Mouse (Mus musculus): ENCODE data around the gene Deup1.
"Not testable (repeated sequence)": the region's sequence is repeated elsewhere in the genome, so short reads cannot be mapped to it uniquely, and the experiment has no call there.

Gene Deup1

GRCm38 (mm10) chr9:15587157-15587854, 40.4 kb downstream of the Deup1 start:
- peak in 1 of 2 experiments; percentile 3 for DNase-seq (ENCODE audit: low spot score in 2 of 2)

DNA sequence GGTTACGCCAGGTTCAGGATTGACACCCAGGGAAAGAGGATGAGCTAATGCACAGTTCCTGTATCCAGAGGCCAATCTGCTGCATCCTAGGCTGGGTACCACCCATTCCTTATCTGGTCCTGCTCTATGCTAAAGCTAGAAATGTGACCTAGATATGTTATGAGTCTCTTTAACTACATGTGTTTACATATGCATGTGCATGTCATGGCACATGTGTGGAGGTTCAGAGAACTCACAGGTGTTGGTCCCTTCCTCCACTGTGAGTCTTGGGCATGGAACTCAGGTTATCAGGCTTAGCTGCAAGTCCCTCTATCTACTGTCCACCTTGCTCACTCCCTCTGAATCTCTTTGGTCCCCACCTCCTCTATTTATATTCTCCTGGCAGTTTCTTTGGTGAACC, 41.8 kb downstream of the Deup1 start:
- no peak for DNase-seq (ENCODE audit: low spot score in 2 of 2)

DNA sequence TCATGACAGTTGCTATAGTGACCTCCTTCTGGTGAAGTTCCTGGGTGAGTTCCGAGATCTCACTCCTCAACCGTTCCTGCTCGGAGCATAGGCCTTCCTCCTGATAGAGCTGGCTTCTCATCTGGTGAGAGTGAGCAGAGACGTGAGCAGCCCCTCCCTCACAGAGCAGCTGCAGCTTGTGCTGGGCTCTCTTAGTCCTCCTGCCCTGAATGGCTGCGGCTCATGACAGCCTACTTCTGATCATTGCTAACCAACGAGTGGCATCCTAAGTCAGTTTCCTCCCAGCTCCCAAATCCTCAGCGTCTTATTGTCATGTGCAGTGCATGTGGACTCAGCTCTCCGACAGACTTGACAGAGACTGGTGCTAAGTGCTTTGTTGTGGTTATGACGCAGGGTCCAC, 43.5 kb downstream of the Deup1 start:
- DNase-seq (ENCODE audit: low spot score in 2 of 2) = no peak

- DNase-seq (ENCODE audit: low spot score in 2 of 2) = no peak
These were observed 45.7 kb downstream of the Deup1 start for GRCm38 (mm10) chr9:15582026-15582425.

DNA sequence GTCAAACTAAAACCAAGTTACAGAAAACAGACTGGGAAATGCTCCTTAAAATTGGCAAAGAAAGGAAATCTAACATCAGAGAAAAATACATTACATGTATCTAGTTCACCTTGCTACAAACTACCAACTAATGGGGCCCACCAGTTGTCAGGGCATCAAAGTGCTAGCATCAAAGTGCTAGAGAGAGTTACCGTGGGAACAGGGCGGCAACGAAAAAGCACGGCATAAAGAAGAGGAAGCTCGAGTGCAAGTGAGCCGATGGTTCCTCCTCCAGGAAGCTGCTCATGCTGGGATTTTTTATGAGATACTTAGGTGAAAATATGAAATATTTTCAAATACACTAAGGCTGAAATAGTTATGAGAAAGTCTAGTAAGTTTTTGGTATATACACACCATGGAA, 47.6 kb downstream of the Deup1 start:
- no peak for DNase-seq (ENCODE audit: low spot score in 2 of 2)

GRCm38 (mm10) chr9:15578946-15579345, 48.8 kb downstream of the Deup1 start:
- no peak for DNase-seq (ENCODE audit: low spot score in 2 of 2)

- DNase-seq (ENCODE audit: low spot score in 2 of 2) = no peak
These were observed 49.3 kb downstream of the Deup1 start for GRCm38 (mm10) chr9:15578427-15578826.

DNA sequence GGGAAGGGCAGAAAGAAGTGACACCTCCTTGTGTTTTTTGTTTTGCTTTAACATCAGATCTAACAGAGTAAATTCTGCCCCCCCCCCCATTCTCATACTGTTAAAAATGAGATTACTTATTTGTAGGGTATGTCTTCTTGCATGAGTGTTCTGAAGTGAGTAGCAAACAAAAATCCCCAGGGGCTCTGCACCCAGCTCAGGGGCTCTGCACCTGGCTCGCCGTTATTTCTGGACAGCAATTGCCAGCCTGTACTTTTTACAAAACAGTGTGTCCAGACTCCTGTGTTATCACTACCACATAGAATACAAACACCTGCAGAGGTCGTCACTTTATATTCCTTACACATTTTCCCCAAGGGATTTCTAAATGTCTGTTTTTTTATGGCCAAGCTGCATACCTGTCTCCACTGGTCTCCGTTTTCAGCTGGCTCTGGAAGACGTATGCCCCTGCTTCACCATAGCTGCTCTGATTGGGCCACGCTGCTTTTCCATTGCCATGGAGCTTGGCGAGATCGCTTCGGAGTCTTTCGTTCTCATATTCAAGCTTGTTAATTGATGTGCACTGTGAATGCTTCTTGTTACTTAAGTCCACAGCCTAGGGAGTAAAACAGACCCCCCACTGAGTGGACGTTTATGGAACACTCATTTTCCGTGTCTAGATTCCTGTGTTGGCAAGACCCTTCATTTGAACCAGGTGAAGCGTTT, 52.8 kb downstream of the Deup1 start:
- DNase-seq (ENCODE audit: low spot score in 2 of 2) = no peak

- no peak for DNase-seq (ENCODE audit: low spot score in 2 of 2)
These were observed 65.4 kb downstream of the Deup1 start for GRCm38 (mm10) chr9:15562353-15562752.

DNA sequence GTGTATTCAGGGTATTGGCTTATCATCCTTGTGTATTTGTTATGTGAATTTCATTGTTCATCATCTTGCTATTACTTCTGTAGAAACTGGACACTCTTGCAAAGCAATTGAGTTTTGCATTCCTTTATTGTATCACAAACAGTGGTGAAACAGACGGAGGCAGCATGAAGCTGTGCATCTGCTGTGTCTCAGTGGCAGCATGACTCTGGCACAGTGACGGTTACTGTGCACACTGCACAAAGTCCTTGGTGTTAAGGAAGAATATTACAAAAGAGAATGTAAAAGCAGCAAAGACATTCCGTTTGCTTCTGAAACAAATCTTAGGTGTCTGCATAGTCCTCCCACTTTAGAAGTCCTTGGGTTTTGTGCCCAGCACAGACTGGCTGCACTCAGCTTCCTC, 67.3 kb downstream of the Deup1 start:
- no peak for DNase-seq (ENCODE audit: low spot score in 2 of 2)

DNA sequence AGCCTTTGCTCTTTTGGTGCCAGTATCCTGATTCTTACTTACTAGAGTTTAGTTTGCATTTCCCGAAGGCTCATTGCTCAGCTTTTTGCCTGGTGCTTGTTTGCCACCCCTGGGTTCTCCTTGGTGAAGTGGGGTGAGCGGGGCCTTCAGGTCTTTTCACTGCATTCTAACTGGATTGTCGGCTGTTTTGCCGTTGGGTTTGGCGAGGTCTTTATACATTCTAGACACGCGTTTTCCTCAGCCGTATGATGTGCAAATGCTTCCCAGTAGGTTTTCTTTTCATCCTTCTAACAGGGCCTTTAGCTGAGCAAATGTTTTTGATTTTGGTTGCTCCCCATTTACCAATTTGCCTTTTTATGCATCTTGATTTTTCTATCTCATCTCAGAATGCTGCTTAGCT, 74.4 kb downstream of the Deup1 start:
- no peak for DNase-seq (ENCODE audit: low spot score in 2 of 2)

DNA sequence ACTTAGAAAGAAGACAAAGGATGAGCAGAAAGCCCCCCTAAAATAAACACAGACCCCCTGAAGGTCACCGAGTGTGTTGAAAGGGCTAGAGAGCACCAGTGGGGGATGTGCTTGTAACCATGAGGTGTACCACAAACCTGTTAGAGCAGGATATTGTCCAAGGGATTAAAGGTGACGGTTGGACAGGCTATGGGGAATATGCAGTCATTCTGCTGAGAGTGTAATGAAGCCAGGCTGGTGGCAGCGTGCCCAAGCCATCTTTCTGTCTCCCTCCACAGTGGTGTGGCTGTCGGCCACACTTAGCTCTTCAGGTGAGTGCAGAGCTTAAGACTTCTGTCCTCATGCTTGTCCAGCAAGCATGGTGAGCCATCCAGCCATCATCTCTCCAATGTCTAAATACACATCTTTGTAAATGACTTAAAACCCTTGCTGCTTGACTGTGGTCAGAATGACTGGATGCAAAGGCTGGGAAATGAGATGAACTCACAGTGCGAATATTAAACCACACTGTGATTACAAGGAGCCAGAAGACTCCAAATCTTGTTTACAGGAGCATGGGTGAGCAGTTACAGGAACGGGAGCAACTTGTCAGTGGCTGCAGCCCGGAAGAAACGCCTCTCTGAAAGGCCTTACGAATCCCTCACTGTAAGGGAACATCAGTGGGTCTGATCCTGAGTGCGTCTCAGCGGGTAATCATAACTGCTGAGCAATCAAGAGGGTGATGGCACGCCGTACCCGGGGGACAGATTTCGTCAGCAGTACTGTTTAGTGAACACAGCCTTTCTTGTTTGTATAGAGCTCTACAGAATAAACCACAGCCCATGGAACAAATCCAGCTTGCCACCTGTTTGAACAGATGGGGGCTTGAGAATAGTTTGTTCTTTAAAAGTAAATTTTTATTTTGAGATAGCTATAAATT, 75.5 kb downstream of the Deup1 start:
- no peak for DNase-seq (ENCODE audit: low spot score in 2 of 2)

DNA sequence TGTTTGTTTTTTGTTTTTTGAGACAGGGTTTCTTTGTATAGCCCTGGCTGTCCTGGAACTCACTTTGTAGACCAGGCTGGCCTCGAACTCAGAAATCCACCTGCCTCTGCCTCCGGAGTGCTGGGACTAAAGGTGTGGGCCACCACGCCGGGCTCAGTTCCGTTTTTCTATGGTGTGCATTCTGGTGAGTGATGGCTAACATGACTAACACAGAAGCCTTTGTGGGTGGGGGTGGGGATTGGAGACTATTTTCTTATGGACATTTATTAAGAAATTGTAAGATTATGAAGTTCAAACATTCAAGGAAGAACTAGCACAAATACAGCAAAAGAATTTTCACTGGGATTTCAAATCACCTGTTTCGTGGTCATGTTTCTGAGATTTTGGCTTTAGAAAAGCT, 76.7 kb downstream of the Deup1 start:
- DNase-seq (ENCODE audit: low spot score in 2 of 2) = not testable (repeated sequence)

DNA sequence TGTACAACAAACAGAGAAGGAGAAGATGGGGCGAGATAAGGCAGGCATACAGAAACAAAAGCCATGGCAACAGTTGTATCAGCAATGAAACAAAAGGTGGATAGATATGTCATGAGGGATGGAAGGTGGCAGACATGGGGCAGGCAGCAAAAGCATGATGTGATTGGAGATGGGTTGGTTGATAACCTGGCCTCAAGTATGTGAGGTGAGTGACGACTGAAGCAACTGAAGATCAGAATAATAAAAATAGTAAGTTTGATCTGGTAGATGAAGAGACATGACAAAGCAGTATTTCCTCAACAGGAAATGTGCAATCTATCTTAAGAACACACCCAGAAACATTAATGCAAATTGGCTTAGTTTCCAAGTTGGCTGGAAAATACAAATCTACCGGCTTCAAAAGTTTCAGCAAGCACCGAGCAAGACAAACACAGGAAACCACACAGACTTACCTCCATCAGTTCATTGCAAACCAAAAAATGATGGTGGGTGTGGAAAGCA, 77.2 kb downstream of the Deup1 start:
- no peak for DNase-seq (ENCODE audit: low spot score in 2 of 2)

DNA sequence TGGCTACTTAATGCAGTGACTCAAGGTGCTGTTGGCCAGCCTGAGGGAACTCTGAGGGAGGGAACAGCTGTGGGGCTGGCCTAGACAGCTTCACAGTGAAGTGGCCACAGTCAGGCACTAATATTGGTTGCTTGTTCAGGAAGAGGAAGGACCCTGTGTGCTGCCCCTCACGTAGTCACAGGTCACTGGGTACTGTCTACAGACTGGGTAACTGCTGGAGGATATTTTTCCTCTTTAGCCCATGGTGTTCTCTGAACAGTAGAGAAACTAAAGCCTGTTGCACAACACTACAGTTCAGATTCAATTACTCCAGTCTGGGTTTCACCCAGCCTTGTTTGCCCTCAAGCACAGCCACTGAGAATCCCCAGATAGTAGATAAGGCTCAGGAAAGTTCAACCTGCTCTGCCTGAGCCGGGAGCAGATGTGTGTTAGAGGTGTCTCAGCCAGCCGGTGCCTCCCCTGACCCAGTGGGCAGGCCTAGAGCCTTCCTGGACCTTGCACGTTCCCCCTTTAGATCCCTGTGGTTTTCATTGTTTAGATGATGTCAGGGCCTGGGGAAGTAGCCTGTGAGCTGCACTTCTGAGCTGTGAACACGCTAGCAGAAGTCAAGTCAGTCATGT, 85.9 kb downstream of the Deup1 start:
- no peak for DNase-seq (ENCODE audit: low spot score in 2 of 2)

GRCm38 (mm10) chr9:15538979-15539533, 88.7 kb downstream of the Deup1 start:
- no peak for DNase-seq (ENCODE audit: low spot score in 2 of 2)

GRCm38 (mm10) chr9:15537455-15538048, 90.2 kb downstream of the Deup1 start:
- DNase-seq (ENCODE audit: low spot score in 2 of 2) = no peak

DNA sequence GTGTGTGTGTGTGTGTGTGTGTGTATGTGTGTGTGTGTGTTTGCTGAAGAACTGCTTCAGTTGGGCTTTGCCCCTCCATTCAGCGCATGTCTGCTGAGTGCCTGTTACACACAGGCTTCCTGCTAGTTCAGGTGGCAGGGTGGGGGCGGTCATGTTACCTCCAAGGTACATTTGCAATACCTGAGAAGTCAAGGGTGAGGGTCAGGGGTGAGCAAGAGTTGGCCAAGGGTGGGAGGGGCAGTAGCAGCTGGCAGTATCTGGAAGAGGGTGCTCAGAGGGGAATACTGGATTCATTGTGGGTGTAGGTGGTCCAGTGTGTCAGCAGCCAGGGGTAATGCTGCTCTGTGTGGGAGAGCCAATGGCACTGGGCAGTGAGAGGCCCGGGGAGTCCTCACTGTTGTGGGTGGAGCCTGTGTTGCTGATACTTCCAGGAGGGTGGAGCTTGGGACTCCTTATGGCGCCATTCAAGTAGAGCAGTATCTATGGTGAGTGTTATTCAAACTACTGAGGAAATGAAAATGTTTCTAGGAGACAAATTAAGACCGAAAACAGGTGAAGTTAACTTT, 90.8 kb downstream of the Deup1 start:
- DNase-seq (ENCODE audit: low spot score in 2 of 2) = no peak

- DNase-seq (ENCODE audit: low spot score in 2 of 2) = no peak
These were observed 92.3 kb downstream of the Deup1 start for GRCm38 (mm10) chr9:15535418-15535817.

GRCm38 (mm10) chr9:15534110-15534509, 93.6 kb downstream of the Deup1 start:
- peak; percentile 8 to 63 for DNase-seq (ENCODE audit: low spot score in 2 of 2)
